Mouse (Mus musculus): ENCODE measurements around the gene Hist1h4m.

DNA sequence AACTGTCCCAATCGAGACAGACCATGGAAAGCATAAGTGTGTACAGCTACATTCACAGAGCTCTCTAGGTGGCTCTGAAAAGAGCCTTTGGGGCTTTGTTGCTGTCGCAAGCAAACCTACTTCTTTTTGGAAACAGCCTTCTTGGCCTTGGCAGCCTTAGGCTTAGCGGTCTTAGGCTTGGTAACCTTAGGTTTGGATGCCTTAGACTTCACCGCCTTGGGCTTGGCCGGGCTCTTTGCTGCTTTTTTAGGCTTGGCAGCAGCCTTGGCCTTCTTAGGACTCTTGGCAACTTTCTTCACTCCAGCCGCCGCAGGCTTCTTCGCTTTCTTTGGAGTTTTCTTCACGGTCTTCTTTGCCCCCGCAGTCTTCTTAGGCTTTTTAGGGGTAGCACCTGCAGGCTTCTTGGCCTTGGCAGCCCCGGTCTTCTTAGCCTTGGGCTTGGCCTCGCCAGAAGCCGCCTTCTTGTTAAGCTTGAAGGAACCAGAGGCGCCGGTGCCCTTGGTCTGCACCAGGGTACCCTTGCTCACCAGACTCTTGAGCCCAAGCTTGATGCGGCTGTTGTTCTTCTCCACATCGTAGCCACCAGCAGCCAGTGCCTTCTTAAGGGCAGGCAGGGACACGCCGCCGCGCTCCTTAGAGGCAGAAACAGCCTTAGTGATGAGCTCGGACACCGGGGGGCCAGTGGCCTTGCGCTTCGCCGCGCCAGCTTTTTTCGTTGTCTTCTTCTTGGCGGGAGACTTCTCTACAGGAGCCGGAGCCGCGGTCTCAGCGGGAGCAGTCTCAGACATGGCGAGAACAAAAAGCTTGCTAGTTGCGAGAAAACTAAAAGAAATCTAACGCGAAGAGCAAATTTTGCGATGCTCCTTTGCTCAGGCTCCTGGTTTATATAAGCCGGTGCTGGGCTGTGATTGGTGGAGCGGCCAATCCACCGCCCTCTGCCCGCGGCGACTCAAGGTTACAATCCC is 31.5 kb upstream of the Hist1h4m start, which contains the start of gene Hist1h1b:
- TF ChIP-seq CTCF (IDR thresholded peaks at IDR 0.05; ENCODE audit: insufficient read depth, low read depth, low read length) (no peak), POLR2A (IDR thresholded peaks at IDR 0.05; ENCODE audit: insufficient read depth, low read depth, low read length) (peak; percentile 29; the same call in 1 of the 2 replicates)

All from olfactory bulb, adult 2 months (tissue).